Mouse (Mus musculus) common myeloid progenitor, adult 5-6 weeks (primary cell): ENCODE data around the gene Mcoln2. TPM values are rescaled to one million over a fixed set of nuclear protein-coding genes. Genes with fewer than 3 reads are reported as not detected.

Experiments
- ATAC-seq: replicated peaks from 2 replicates; pipeline ENCODE4 v1.8.0; 2016; ENCODE audit warnings: low read depth, mild to moderate bottlenecking, moderate TSS enrichment, inconsistent platforms; ENCODE audit not compliant: poor library complexity, severe bottlenecking
- total RNA-seq: library from RNA; stranded (forward); fragments of 200-1000, 187-1606 nt; gene quantifications from 2 replicates; pipeline ENCODE4 v1.2.3, GENCODE M21; 2017

Mcoln2 gene
- total RNA-seq, 1 experiment from 2014 or later = 8.2 TPM

DNA sequence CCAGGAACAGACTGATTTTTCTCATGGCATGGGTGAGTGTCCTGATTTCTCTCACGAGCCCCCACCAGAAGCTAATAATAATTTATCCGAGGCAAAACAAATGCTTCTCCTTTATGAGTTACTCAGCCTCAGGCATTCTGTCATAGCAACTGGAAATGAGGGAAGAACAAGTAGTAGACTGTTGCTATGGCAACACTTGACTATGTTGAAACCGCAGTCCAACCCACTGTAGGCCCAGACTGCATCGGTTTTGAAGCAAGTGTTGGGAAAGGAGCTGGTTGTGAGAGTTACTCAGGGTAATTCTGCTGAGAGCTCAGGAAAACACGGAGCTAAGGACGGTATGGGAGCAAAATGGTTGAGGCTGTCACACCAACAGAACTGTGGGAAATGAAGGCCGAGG, 7.1 kb upstream of the Mcoln2 start:
- no peak for ATAC-seq

DNA sequence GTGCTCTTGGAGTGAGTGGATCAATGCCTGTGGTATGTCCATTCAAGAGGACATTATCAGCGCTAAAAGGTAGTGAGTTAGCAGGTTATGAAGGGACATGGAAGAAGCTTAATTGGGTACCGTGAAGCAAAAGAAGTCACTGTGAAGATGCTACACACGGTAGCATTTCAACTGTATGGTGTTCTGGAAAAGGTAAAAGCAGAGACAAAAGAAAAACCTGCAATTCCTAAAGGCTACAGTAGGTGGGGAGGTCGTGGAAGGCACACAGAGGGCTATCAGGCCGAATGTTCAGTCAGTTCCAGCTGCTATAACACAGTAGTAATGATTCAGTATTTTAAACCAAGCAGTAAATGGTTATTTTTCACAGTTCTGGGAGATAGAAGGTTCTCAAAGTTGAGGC, 4.1 kb upstream of the Mcoln2 start:
- 0 out of 2 replicates have a peak, but pooled peaks have one; percentile 33 for ATAC-seq

DNA sequence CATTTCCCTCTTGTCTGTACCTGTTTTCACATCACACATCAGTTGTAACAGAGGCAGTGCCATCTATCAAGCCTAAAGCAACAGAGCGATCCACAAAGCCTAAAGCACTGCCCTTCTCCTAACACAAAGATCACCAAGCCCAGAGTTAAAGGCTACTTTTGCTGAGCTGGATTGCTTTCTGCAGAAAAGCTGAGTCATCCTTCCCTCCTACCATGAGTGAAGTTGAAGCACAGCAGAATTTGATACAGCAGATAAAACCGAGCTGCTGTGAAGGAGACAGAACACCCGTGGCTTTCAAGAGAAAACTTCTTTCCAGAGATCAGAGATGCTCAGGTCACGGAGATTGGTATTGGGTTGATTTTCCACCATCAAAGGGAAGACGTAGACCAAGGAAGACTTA, 3.5 kb upstream of the Mcoln2 start:
- ATAC-seq = peak; percentile 30

DNA sequence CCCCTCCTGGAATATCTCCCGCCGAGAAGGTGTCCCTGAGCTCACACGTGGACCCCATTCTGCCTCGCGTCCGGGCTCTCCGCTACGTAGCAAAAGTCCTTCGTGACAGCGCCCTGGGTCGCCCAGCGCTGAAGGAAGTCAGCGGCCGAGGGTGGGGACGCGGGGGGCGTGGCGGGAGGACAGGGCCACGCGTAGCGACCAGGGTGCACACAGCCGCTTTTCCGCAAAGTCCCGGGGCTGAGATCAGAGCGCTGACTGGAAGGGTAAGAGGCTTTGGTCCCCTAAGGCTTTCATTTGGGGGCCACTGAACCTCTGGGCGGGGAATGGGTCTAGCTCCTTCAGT, 396 bp downstream of the Mcoln2 start:
- peak; percentile 73 for ATAC-seq

- peak; percentile 20 for ATAC-seq
These were observed 927 bp downstream of the Mcoln2 start for GRCm38 (mm10) chr3:146150560-146150959.

DNA sequence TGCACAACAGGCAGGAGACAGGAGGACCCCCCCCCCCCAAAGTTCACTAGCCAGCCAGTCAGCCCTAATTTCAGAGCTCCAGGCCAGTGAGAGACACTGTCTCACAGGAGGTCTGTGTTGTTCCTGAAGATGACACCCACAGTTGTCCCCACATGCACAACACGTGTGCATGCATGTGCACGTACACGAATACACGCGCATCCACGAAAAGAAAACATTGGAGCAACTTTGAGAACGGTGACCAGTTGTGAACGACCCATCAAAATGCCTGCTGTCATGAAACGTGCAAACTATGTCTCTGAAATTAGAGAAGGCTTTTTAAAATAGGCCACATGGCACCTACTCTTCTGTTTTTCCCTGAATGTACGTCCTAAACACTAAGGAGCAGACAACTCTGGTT, 1.7 kb downstream of the Mcoln2 start:
- no peak for ATAC-seq

- no peak for ATAC-seq
These were observed 2.1 kb downstream of the Mcoln2 start for GRCm38 (mm10) chr3:146151755-146152154.

GRCm38 (mm10) chr3:146152348-146152747, 2.7 kb downstream of the Mcoln2 start:
- no peak for ATAC-seq

DNA sequence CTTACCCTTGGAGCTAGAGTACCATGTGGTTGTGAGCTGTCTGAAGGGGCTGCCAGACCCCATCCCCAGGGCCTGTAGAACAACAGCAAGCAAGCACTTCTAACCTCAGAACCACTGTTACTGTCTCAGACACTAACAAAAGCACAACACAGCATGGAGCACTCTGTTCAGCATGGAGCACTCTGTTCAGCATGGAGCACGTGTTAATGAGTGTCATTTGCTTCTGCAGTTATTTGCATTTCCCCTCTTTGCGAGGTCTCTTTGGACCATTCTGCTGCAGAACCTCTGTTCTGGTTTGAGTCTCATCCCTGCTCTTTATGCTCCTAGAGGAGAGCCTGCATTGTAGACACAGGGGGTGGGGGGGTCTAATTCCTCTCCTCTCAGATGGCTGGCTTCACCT, 3.3 kb downstream of the Mcoln2 start:
- ATAC-seq = no peak

DNA sequence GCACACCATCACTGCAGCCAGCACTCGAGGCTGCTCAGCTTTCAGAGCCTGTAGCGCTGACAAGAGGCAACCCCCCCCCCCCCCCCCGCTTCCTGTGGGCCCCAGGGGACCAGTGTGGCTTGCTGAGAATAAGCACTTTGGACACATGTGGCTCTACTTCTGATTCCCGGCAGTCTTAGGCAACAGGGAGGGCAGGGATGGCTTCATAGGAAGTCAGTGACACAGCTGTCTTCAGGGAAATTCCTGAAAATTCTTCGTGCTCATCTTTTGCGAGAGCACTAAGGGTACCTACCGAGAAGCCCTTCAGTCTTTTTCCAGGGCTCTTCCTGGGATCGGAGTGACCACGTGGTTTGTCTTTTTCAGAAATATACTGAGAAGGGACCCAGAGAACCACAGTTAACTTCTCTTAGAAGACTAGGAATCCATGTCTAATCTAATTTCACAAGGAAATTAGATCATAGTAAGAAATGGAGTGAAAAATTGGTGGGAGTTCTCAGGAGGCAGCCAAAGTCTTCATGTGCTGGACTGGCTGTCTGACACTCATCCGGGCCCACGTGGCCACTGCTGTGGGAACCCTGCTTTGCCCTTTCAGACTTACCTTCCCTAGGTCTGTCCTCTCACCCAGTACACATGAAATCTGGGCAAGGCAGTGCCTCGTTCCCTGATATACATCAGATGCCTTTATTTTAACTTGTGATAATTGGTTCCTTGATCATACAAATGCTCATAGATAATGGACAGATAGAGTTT, 4.4 kb downstream of the Mcoln2 start:
- no peak for ATAC-seq

- ATAC-seq = peak; percentile 62
These were observed 6.3 kb downstream of the Mcoln2 start for GRCm38 (mm10) chr3:146155628-146156576.

- ATAC-seq = 0 out of 2 replicates have a peak, but pooled peaks have one; percentile 23
These were observed 7.2 kb downstream of the Mcoln2 start for GRCm38 (mm10) chr3:146156811-146157210.

- ATAC-seq = 0 out of 2 replicates have a peak, but pooled peaks have one; percentile 12
These were observed 8.4 kb downstream of the Mcoln2 start for GRCm38 (mm10) chr3:146158039-146158438.

- peak; percentile 42; the same call in 1 of the 2 replicates for ATAC-seq
These were observed 9.7 kb downstream of the Mcoln2 start for GRCm38 (mm10) chr3:146159360-146159759.

GRCm38 (mm10) chr3:146162197-146162596, 12.6 kb downstream of the Mcoln2 start:
- ATAC-seq = no peak

DNA sequence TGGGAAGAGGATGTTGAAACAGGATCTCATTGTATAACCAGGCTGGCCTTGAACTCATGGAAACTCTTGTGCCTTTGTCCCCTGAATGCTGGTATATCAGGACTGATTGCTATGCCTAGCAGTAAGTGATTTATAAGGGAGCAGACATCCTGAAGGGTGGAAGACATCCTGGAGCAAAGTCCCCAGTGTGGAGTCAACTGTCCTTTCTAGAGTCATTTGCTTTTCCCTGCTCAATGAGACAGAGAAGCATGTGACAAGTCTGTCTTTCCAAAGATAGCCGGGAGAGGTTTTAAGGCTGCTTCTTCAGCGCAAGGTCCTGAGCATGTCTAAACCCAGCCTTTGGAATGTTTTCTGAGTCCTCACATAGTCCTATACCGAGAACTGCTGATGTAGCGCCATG, 19.7 kb downstream of the Mcoln2 start:
- no peak for ATAC-seq

- no peak for ATAC-seq
These were observed 23.4 kb downstream of the Mcoln2 start for GRCm38 (mm10) chr3:146173030-146173429.

- ATAC-seq = no peak
These were observed 24.6 kb downstream of the Mcoln2 start for GRCm38 (mm10) chr3:146174215-146174614.

DNA sequence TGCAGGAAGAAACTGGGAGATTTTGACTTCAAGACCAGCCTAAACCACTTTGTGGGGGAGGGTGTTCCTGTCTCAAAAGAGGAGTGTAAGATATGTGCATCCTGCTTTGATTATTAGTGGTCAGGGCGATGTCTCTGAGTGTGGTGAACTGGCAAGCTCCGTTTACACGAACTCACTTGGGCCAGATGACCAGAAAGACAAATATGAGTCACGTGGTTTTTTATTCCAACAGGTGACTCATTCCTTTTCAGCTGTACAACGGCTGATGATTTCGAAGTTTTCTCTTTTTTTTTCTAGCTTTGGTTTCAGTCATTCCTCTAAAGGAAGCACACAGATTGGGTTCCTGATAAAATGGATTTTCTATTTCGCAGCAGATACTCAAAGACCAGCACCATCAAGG, 27.7 kb downstream of the Mcoln2 start:
- ATAC-seq = no peak

GRCm38 (mm10) chr3:146177748-146178582, 28.3 kb downstream of the Mcoln2 start:
- ATAC-seq = peak; percentile 88
